Mouse (Mus musculus): ENCODE data around the gene Plcb4. TPM values are rescaled to one million over a fixed set of nuclear protein-coding genes. Genes with fewer than 3 reads are reported as not detected.
A peak's percentile ranks its signal among the peaks of the same experiment; 100 is the strongest.
"Not testable (repeated sequence)": the region's sequence is repeated elsewhere in the genome, so short reads cannot be mapped to it uniquely, and the experiment has no call there.

The Plcb4 gene
- total RNA-seq, 2 experiments from 2014 or later: 17.3 to 18.2 TPM

DNA sequence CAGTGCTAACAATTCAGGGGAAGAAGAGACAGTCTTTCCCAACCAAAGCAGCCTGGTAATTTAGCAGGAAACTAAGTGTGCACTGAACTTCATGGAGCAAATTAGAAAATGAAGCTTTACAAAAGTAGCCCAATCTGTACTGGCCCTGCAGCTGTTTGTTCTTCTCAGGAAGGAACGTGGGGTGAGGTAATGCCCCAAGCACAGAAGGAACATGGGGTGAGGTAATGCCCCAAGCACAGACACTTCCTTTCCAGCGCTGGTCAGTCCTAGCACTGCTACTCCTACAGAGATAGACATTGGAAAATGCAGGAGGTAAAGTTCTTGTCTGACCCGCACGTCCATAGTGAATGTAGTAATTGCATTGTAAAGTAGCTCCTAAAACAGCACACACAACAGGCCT, 325.2 kb downstream of the Plcb4 start:
- no peak for DNase-seq (ENCODE audit: extremely low spot score in 1 of 2, low spot score in 1 of 2)

DNA sequence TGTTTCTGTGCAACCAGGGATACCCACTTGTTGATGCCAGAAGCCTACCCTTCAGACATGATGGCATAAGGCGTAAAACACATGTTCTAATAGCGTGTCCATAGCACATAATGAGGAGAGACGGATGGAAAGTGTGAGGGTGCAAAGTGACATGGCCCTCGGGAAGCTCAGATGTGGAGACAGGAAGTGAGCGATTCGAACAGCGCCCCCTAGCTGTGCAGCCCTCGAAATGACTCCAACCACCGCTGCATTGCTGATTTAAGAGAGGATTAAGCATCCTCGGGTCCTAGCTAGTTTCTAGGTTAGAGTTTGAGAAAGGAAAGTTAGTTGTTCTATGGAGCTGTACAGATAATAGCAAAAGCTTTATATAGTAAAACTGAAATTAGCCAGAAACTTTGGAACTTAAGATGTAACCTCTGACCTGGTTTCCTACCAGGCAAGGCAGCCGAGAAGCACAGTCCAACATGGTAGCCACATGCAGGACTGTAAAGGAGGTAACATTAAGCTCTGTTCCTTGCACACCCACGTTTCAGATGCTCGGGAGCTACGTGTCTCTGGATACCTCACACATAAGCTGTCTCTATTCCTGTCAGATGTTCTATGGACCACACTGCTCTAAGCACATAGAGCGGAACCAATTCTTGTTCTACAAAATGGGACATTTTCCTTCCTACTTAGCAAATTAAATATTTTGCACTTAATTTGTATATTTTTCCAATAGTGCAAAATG, 326.9 kb downstream of the Plcb4 start:
- no peak for DNase-seq (ENCODE audit: extremely low spot score in 1 of 2, low spot score in 1 of 2)

DNA sequence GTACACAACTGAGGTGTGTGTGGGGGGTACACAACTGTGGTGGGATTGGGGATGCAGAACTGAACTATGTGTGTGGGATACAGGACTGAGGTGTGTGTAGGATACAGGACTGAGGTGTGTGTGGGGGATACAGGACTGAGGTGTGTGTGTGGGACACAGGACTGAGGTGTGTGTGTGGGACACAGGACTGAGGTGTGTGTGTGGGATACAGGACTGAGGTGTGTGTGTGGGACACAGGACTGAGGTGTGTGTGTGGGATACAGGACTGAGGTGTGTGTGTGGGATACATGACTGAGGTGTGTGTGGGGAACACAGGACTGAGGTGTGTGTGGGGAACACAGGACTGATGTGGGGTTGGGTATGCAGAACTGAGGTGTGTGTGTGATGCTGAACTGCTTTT, 329.7 kb downstream of the Plcb4 start:
- not testable (repeated sequence) for DNase-seq (ENCODE audit: extremely low spot score in 1 of 2, low spot score in 1 of 2)

DNA sequence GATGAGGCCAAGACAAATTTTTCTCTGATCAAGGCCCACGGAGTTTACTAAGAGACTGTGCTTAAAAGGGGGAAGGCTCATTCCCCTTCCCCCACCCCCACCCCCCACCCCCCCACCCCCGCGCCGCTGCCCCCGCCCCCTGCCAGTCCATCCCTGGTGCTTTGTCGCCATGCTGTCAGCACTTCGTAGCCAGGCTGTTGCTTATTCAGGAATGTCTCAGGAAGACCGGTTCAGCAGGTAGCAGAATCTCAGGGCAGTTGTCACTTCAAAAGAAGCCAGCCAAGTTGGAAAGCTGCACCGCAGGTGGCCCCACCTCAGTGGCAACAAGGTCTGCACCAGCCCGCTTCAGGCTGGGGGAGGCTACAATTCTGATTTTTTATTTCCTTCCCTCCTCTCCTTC, 331.9 kb downstream of the Plcb4 start:
- DNase-seq (ENCODE audit: extremely low spot score in 1 of 2, low spot score in 1 of 2): not testable (repeated sequence)

DNA sequence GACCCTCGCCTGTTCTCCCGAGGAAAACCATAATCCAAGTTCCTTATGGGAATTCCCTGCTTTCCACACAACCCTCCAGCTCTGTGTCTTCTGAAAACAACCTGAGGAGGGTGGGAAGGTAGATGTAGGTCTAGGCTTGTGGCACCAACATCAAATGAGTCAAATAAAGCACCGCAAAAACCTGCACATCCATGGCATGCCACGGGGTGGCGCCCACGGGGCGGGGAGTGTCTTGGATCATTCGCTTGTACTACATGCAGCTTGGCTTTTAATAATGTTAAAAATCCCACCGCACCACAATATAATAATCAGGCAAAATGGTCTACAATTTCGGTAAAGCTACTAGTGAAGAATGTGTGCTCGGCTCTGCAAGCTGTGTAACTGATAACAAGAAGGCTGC, 334.5 kb downstream of the Plcb4 start:
- DNase-seq (ENCODE audit: extremely low spot score in 1 of 2, low spot score in 1 of 2): no peak

DNA sequence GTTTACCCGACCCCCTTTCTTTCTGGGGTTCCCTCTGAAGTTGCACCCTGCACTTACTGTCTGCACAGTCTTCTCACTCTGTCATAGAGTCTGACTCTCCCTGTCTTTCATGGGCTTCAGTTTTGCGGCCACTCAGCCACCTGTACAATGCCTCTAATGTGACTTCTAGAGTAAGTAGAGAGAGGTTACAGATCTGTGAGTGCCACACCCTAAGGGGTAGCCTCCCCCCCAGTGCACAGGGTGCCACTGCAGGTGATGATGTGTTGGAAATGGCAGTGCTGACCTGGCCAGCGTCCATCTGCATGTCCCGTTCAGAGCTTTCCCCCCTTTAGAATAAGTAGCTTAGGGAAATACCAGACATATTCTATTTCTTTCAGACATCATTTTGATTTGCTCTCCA, 336.4 kb downstream of the Plcb4 start:
- DNase-seq (ENCODE audit: extremely low spot score in 1 of 2, low spot score in 1 of 2): no peak

DNA sequence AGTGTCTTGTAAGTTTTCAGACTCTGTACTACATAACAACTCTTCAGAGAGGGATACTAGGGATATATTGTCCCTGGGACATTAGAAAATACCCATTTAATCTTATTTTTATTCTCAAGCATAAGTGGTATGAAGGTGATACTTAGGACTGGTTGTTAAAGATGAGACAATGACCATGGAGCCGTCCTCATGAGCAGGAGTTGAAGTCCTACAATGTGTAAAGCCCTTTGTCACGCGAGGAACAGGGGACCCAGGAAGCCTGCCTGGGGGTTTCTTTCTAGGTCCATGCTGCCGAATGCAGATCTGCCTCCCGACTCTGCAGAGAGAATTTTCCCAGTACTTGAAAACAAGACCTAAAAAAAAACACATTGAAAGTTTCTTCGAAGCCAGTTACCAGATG, 338.1 kb downstream of the Plcb4 start:
- DNase-seq (ENCODE audit: extremely low spot score in 1 of 2, low spot score in 1 of 2): no peak

DNA sequence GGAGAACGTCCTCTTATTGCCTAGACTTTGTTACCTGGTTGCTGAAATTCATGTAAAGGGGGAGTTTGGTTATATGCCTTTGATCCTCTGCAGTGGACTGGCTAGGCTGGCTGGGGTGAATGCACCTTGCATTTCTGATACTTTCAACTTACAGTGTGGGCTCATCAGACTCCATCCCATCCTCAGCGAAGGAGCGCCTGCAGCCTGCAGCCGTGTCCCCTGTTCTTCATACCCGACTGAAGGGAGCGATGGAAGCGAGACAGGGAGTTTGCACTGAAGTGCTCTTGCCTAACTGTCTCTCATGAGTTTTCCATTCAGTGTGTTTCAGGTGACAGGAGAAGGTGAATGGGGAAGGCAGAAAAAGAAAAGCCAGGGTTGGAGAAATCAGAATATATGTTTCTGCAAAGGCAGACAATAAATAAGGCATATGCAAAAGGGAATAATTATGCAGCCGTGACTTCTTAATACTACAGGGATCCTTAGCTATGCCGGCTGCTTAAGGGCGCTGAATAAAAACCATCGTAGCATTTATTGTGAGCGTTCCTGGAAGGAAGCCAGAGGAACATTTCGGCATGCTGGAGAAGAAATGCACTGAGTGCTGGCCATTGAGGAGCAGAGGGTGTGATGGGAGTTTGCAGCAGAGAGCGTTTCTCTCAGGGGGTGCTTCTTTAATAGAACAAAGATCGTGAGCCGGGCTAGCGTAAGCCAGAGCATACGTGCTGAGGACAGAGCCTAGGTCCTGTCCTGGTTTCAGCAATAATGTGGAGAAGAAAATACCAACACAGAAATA, 338.7 kb downstream of the Plcb4 start:
- DNase-seq (ENCODE audit: extremely low spot score in 1 of 2, low spot score in 1 of 2): no peak

DNA sequence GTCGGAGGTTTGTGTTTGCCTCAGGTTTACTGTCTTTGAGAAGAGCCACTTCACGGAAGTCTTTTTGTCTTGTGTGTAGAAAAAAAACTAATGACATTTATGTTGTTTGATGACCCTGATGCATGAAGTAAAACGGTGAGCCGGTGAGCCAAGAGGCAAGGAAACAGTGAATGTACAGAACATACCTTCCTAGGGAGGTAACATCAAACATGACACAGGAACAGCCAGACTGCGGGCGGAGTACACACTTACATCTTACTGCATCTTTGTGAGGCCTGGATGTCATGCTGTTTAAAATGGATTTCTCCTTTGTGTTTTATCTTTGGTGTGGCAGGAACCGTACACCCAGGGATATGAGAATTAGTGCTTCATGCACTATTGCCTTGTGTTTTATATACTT, 340.1 kb downstream of the Plcb4 start:
- DNase-seq (ENCODE audit: extremely low spot score in 1 of 2, low spot score in 1 of 2): no peak

DNA sequence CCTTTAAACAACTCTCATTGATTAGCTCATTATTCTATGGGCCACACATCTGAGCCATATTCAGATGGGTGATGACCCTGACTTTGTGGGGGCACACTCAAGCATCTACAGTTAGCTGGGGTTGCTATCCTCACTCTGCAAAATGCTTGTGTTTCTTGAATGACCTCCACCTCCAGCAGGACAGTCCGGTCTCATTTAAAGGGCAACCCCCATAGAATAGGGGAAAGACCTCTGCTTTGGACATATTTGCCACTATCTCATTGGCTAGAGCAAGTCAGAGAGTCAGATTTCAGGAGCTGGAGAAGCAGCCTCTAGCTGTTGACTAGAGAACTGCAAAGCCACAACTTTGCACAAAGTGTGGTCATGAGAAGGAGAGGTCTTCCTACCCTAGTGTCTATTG, 340.6 kb downstream of the Plcb4 start:
- DNase-seq (ENCODE audit: extremely low spot score in 1 of 2, low spot score in 1 of 2): no peak

DNA sequence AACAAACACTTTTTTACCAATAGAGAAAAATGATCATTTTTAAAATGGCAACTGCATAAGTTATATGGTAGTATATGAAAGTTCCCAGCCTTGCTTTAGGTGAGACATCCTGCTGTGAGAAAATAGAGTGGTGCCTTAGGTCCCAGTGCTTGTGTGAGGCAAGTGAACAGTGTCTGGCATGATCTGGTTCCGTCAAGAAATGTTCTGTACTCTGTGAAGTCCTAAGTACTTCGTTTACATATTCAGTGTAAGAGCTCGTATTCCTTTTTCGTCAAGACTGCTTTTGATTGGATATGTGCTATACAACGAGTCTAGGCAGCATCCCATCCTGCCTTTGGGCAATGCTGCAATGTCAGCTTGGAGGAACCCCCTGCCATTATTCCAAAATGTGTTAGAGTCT, 342.1 kb downstream of the Plcb4 start:
- DNase-seq (ENCODE audit: extremely low spot score in 1 of 2, low spot score in 1 of 2): no peak

DNA sequence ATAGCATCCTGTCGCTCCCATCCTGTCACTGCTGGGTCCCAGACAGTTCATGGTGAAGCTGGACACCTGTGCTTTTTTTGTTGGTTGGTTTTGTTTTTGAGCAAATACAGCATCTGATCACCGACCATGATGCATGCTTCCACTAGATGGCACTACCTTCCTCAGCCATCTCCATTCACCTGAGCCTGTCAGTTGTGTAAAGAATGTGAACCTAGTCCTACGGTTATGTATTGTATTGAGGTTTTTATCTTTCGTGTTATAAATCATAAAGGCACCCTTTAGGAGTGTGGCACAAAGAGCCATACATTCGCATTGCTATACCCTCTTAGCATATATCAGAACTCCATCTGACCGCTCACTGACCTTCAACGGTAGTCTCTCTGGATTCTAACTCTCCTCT, 343.3 kb downstream of the Plcb4 start:
- no peak for DNase-seq (ENCODE audit: extremely low spot score in 1 of 2, low spot score in 1 of 2)

DNA sequence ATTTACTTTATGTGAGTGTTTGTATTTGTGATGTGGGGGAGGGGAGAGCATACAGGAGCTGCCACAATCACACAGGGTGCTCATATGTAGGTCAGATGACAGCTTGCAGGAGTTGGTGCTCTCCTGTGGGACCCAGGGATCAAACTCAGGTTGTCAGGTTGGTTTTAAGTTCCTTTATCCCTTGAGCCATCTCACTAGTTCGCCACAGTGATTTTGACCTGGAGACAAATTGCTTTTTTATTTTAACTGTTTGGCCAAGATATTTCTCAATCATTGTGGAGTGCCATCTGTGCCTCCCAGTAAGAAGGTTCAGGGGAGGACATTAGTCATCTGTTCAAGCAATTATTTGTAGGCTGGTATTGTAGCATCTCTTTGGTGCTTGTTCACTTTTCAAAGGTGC, 345.0 kb downstream of the Plcb4 start:
- no peak for DNase-seq (ENCODE audit: extremely low spot score in 1 of 2, low spot score in 1 of 2)

DNA sequence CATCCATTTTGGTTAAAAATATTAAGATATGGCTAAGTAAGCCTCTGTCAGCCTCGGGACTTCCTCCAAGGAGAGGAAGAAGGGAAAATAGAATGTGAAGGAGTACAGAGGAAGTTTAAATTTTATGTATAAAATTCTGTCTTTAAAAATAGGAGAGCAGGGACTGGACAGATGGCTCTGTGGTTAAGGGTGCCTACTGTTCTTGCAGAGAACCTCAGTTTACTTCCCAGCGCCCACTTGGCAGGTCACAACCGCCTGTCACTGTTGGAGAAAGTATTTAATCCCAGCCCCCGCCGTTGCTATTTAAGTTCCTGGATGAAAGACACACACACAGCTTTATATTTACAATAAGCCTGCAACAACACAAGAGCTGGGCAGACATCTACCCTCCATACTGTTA, 347.5 kb downstream of the Plcb4 start:
- DNase-seq (ENCODE audit: extremely low spot score in 1 of 2, low spot score in 1 of 2): no peak

DNA sequence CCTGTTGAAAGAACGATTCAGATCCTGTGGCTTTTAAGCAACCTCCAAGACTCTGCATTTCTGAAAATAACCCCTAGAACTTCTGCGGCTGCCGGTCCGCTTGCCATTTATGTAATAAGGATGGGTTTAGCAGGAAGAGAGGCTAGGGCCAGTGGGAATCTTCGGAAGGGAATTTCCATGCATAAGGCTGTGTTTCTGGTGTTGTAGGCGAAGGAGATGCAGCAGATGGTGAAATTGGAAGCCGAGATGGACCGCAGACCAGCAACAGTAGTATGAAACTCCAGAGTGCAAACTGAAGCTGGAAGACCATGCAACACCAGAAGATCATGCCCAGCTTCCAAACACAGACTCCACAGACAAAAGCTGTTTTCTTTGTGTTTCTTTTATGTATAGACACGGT, 353.9 kb downstream of the Plcb4 start:
- no peak for DNase-seq (ENCODE audit: extremely low spot score in 1 of 2, low spot score in 1 of 2)

DNA sequence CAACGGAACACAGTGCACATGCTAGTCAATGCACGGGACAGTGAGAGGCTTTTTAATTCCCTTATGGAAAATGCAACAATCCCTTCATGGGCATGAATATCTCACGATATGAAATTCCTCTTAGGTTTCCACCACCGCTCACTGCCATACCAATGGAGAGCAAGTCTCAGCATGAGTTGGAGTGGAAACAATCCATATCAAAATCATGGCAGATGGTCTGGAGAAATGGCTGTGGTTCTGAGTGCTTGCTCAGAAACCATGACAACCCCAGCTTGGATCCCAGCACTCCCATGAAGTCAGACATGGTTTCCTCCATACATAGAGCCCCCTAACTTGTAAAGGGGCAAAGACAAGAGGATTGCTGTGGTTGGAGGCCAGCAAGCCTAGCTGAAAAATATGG, 389.7 kb downstream of the Plcb4 start:
- no peak for DNase-seq (ENCODE audit: extremely low spot score in 1 of 2, low spot score in 1 of 2)

DNA sequence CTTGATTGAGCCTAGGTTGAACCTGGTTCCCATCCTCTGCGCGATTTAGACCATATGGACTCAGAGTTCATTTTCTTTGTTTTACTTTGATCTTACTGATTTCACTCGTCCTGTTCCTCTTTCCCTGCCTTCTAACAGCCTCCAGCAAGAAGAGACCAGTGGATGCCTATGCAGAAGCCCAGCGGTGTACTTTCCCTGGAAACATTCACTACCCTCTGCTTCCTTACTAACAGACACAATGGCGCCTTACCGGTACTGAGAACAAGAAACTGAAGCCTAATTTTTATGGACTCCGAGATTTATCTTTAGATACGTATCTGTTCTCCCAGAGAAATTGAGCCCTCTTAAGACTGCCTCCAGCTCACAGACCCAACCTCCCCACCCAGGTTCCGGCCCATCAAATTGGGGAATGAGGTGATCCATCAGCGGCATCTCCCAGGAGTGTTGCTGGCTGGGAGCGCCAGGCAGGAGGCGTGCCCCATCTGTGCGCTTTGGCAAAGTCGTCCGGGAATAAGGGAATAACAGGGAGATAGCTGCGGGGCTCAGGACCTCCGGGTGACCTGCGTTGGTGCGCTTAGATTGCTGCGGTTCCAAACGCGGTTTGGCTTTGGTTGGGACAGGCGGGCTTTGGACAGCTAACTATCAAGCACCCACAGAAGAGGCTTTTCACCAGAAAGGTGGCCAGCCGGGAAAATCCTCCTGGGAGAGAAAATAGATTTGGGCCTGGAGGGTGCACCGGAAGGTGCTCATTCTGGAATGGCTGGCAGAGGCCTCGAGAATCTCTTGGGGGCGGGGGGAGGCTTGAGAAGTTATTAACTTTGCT, 392.2 kb downstream of the Plcb4 start:
- peak; percentile 23 to 55 for DNase-seq (ENCODE audit: extremely low spot score in 1 of 2, low spot score in 1 of 2)

DNA sequence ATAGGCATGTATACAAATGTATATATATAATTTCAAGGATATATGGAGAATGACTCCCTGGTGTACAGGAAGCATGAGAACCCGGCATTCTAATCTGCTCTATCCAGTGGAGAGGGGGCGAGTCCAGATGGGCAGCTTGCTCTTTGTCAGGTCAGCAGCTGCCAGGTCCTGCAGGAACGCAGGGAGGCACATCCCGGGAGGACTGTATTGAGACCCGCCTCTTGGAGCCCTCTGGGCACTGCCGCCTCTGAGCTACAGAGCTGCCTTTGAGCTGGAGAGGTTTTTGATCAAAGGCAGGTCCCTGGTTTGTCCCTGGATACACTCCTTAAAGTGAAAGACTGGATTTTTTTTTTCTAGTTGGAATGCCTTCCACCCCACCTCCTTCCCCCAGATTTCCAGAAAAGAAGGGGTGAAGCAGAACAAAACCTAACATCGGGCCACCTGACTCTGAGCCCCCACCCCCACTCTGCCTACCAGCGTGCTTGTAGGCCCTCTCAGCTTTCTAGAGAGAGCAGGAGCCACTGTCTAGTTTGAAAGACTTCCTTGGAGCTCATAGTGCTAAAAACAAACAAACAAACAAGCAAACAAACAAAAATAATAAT, 393.0 kb downstream of the Plcb4 start, which contains the start of gene Lamp5:
TSS of gene Lamp5 (plus strand) at position 552 of the 602 bp plus-strand sequence.
- no peak for DNase-seq (ENCODE audit: extremely low spot score in 1 of 2, low spot score in 1 of 2)

DNA sequence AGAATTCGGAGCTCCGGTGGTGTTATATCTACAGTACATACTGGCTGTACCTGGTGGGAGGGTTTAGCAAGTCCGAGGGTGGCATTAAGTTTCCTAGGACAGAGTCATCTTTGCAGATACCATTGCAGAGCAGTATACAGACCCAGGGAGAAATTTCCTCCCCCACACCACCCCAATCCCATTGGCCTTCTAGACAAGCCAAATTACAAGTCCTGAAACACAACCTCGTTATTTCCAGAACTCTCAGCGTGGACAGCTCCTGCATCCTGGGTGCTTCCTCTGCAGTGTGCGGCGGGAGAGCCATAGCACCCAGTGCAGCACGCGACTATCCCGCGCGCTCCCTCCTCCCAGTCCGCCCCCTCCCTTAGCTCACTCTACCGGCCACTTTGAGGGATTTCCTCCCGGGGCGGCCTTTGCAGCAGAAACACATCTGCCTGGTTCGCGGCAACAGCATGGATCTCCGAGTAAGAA, 399.1 kb downstream of the Plcb4 start:
- DNase-seq (ENCODE audit: extremely low spot score in 1 of 2, low spot score in 1 of 2): peak in 1 of 2 experiments; percentile 33

DNA sequence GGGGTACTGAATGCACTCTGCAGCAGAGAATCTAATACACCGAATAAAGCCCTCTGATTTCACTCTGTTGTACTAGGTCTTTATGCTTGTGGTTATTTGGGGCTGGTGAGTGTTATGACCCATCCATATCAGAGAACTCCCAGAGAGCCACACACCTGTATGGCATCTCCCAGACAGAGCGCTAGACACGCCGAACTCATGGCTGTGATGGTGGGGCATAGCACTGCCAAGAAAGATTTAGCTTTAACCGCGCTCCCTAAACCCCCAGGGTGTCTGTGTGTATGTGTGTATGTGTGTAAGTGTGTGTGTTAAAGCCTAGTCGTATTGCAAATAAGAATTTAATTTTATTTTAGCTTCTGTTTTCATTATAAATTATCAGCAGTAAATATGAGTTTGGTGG, 399.6 kb downstream of the Plcb4 start:
- no peak for DNase-seq (ENCODE audit: extremely low spot score in 1 of 2, low spot score in 1 of 2)
